Mouse (Mus musculus) right cerebral cortex, postnatal 4 days (tissue): ENCODE measurements around the gene Ubc.

ENCODE experiments used
- DNase-seq: peaks from one replicate; pipeline ENCODE4 v3.0.0-alpha.2; 2022

The Ubc gene

GRCm38 (mm10) chr5:125341459-125342090, 48.4 kb downstream of the Ubc start:
- no peak for DNase-seq

GRCm38 (mm10) chr5:125340547-125341262, 49.3 kb downstream of the Ubc start, which contains the start of gene Scarb1:
Gene Scarb1, minus strand, starts transcription at chr5:125341094.
- DNase-seq = peak; percentile 83

DNA sequence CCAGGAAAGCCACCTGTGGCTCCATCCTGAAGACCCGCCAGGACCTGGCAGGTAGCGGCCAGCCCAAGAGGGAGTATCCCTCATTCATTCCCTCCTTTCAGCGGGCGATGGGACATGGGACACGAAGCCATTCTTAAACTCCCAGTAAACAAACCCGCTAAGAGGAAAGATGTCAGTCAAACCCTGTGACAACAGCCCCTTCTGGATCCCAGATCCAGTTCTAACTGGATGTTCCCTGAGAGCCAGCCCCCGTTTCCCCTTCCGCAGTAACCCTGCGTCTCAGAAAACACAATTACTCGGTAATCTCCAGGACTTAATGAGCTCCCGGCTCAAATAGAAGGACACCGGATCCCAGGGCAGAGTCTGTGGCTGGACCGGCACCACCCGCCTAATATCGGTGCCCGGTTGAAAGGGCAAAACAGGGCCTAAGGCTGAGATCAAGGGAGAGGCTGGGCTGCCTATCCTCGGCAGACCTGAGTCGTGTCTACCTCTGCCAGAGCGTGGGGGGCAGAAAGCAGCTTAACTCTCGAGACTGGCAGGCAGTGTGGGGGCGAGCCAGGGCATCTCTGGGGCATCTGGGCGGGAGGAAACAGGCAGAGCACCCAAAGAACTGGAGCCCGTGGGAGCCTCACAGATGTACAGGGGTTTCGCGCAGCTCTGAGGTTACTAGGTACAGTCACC, 50.0 kb downstream of the Ubc start:
- DNase-seq = no peak

- DNase-seq = peak; percentile 42
Measured at GRCm38 (mm10) chr5:125339108-125339751, 50.8 kb downstream of the Ubc start.

- no peak for DNase-seq
Measured at GRCm38 (mm10) chr5:125337526-125337925, 52.5 kb downstream of the Ubc start.

- no peak for DNase-seq
Measured at GRCm38 (mm10) chr5:125337012-125337411, 53.0 kb downstream of the Ubc start.
